Mouse (Mus musculus): Measurements from ENCODE around the gene H2-D1. TPM values are rescaled to one million over a fixed set of nuclear protein-coding genes. Genes with fewer than 3 reads are reported as not detected.
"Not testable (repeated sequence)": the region's sequence is repeated elsewhere in the genome, so short reads cannot be mapped to it uniquely, and the experiment has no call there.

H2-D1 gene
- total RNA-seq, 2 experiments from 2014 or later = 117 to 217 TPM

GRCm38 (mm10) chr17:35295796-35296195 lies 33.3 kb downstream of the H2-D1 start:
- 0 out of 2 replicates have a peak, but pooled peaks have one; percentile 46 for ATAC-seq (replicated peaks; ENCODE audit: low FRiP score, poor library complexity, severe bottlenecking)

- ATAC-seq (replicated peaks; ENCODE audit: low FRiP score, poor library complexity, severe bottlenecking) = not testable (repeated sequence)
These were observed 37.9 kb downstream of the H2-D1 start for GRCm38 (mm10) chr17:35300261-35300945.

GRCm38 (mm10) chr17:35301645-35302258 lies 39.2 kb downstream of the H2-D1 start:
- peak; percentile 85 for ATAC-seq (replicated peaks; ENCODE audit: low FRiP score, poor library complexity, severe bottlenecking)

- no peak for ATAC-seq (replicated peaks; ENCODE audit: low FRiP score, poor library complexity, severe bottlenecking)
These were observed 40.7 kb downstream of the H2-D1 start for GRCm38 (mm10) chr17:35303271-35303670.

- ATAC-seq (replicated peaks; ENCODE audit: low FRiP score, poor library complexity, severe bottlenecking) = no peak
These were observed 41.3 kb downstream of the H2-D1 start for GRCm38 (mm10) chr17:35303756-35304350.

GRCm38 (mm10) chr17:35304478-35304877 lies 41.9 kb downstream of the H2-D1 start:
- no peak for ATAC-seq (replicated peaks; ENCODE audit: low FRiP score, poor library complexity, severe bottlenecking)

GRCm38 (mm10) chr17:35304921-35305320 lies 42.4 kb downstream of the H2-D1 start:
- not testable (repeated sequence) for ATAC-seq (replicated peaks; ENCODE audit: low FRiP score, poor library complexity, severe bottlenecking)

Other genes starting within 250 kb of the H2-D1 start
Only the 30 nearest of the 35 such genes appear.
- gene Ddah2, start 203.7 kb upstream of the H2-D1 start, total RNA-seq (2015; ENCODE audit: low replicate concordance) = 1.0 and 1.7 TPM in 2 replicates
- 2.2 TPM in 1 of 2 replicates, not detected in the other for gene Ddah2, start 203.7 kb upstream of the H2-D1 start, total RNA-seq (2017; ENCODE audit: low replicate concordance)
- gene Ly6g6c, start 197.3 kb upstream of the H2-D1 start, total RNA-seq (2015; ENCODE audit: low replicate concordance) = not detected in 2 replicates
- gene Ly6g6c, start 197.3 kb upstream of the H2-D1 start, total RNA-seq (2017; ENCODE audit: low replicate concordance) = not detected in 2 replicates
- gene Mpig6b, start 196.5 kb upstream of the H2-D1 start, total RNA-seq (2015; ENCODE audit: low replicate concordance) = 0.42 TPM in 1 of 2 replicates, not detected in the other
- not detected in 2 replicates for gene Mpig6b, start 196.5 kb upstream of the H2-D1 start, total RNA-seq (2017; ENCODE audit: low replicate concordance)
- gene Ly6g6e, start 185.8 kb upstream of the H2-D1 start, total RNA-seq (2015; ENCODE audit: low replicate concordance) = not detected in 2 replicates
- not detected in 2 replicates for gene Ly6g6e, start 185.8 kb upstream of the H2-D1 start, total RNA-seq (2017; ENCODE audit: low replicate concordance)
- not detected in 2 replicates for gene Ly6g6d, start 184.7 kb upstream of the H2-D1 start, total RNA-seq (2015; ENCODE audit: low replicate concordance)
- gene Ly6g6d, start 184.7 kb upstream of the H2-D1 start, total RNA-seq (2017; ENCODE audit: low replicate concordance) = 1.4 TPM in 1 of 2 replicates, not detected in the other
- not detected in 2 replicates for gene Ly6g6f, start 177.1 kb upstream of the H2-D1 start, total RNA-seq (2015; ENCODE audit: low replicate concordance)
- gene Ly6g6f, start 177.1 kb upstream of the H2-D1 start, total RNA-seq (2017; ENCODE audit: low replicate concordance) = not detected in 2 replicates
- 28.1 and 36.8 TPM in 2 replicates for gene Abhd16a, start 173.5 kb upstream of the H2-D1 start, total RNA-seq (2015; ENCODE audit: low replicate concordance)
- gene Abhd16a, start 173.5 kb upstream of the H2-D1 start, total RNA-seq (2017; ENCODE audit: low replicate concordance) = 33.3 and 63.0 TPM in 2 replicates
- gene Ly6g5c, start 154.5 kb upstream of the H2-D1 start, total RNA-seq (2015; ENCODE audit: low replicate concordance) = not detected in 2 replicates
- not detected in 2 replicates for gene Ly6g5c, start 154.5 kb upstream of the H2-D1 start, total RNA-seq (2017; ENCODE audit: low replicate concordance)
- 7.7 TPM in 1 of 2 replicates, not detected in the other for gene Ly6g5b, start 147.3 kb upstream of the H2-D1 start, total RNA-seq (2015; ENCODE audit: low replicate concordance)
- gene Ly6g5b, start 147.3 kb upstream of the H2-D1 start, total RNA-seq (2017; ENCODE audit: low replicate concordance) = 0.34 TPM in 1 of 2 replicates, not detected in the other
- gene Gpank1, start 141.3 kb upstream of the H2-D1 start, total RNA-seq (2015; ENCODE audit: low replicate concordance) = 10.9 and 14.8 TPM in 2 replicates
- 15.8 and 20.4 TPM in 2 replicates for gene Gpank1, start 141.3 kb upstream of the H2-D1 start, total RNA-seq (2017; ENCODE audit: low replicate concordance)
- 156 and 181 TPM in 2 replicates for gene Csnk2b, start 140.7 kb upstream of the H2-D1 start, total RNA-seq (2015; ENCODE audit: low replicate concordance)
- 76.5 and 112 TPM in 2 replicates for gene Csnk2b, start 140.7 kb upstream of the H2-D1 start, total RNA-seq (2017; ENCODE audit: low replicate concordance)
- 0.63 and 1.5 TPM in 2 replicates for gene D17H6S53E, start 136.4 kb upstream of the H2-D1 start, total RNA-seq (2015; ENCODE audit: low replicate concordance)
- gene D17H6S53E, start 136.4 kb upstream of the H2-D1 start, total RNA-seq (2017; ENCODE audit: low replicate concordance) = 2.6 and 2.8 TPM in 2 replicates
- gene Apom, start 130.7 kb upstream of the H2-D1 start, total RNA-seq (2015; ENCODE audit: low replicate concordance) = not detected in 2 replicates
- 0.94 TPM in 1 of 2 replicates, not detected in the other for gene Apom, start 130.7 kb upstream of the H2-D1 start, total RNA-seq (2017; ENCODE audit: low replicate concordance)
- gene Bag6, start 127.6 kb upstream of the H2-D1 start, total RNA-seq (2015; ENCODE audit: low replicate concordance) = 23.8 and 47.9 TPM in 2 replicates
- gene Bag6, start 127.6 kb upstream of the H2-D1 start, total RNA-seq (2017; ENCODE audit: low replicate concordance) = 48.1 and 71.4 TPM in 2 replicates
- 70.2 and 111 TPM in 2 replicates for gene Prrc2a, start 97.8 kb upstream of the H2-D1 start, total RNA-seq (2015; ENCODE audit: low replicate concordance)
- gene Prrc2a, start 97.8 kb upstream of the H2-D1 start, total RNA-seq (2017; ENCODE audit: low replicate concordance) = 15.1 and 22.6 TPM in 2 replicates
- 14.4 and 19.8 TPM in 2 replicates for gene Aif1, start 86.7 kb upstream of the H2-D1 start, total RNA-seq (2015; ENCODE audit: low replicate concordance)
- gene Aif1, start 86.7 kb upstream of the H2-D1 start, total RNA-seq (2017; ENCODE audit: low replicate concordance) = 8.7 and 15.8 TPM in 2 replicates
- gene Lst1, start 74.3 kb upstream of the H2-D1 start, total RNA-seq (2015; ENCODE audit: low replicate concordance) = 55.5 and 77.7 TPM in 2 replicates
- gene Lst1, start 74.3 kb upstream of the H2-D1 start, total RNA-seq (2017; ENCODE audit: low replicate concordance) = 32.2 and 57.3 TPM in 2 replicates
- 4.6 TPM in 1 of 2 replicates, not detected in the other for gene Ltb, start 68.3 kb upstream of the H2-D1 start, total RNA-seq (2015; ENCODE audit: low replicate concordance)
- 1.7 and 3.8 TPM in 2 replicates for gene Ltb, start 68.3 kb upstream of the H2-D1 start, total RNA-seq (2017; ENCODE audit: low replicate concordance)
- 10.7 and 19.2 TPM in 2 replicates for gene Tnf, start 60.7 kb upstream of the H2-D1 start, total RNA-seq (2015; ENCODE audit: low replicate concordance)
- gene Tnf, start 60.7 kb upstream of the H2-D1 start, total RNA-seq (2017; ENCODE audit: low replicate concordance) = 2.8 and 8.3 TPM in 2 replicates
- gene Lta, start 57.4 kb upstream of the H2-D1 start, total RNA-seq (2015; ENCODE audit: low replicate concordance) = not detected in 2 replicates
- not detected in 2 replicates for gene Lta, start 57.4 kb upstream of the H2-D1 start, total RNA-seq (2017; ENCODE audit: low replicate concordance)
- not detected in 2 replicates for gene Gm16181, start 41.9 kb upstream of the H2-D1 start, total RNA-seq (2015; ENCODE audit: low replicate concordance)
- gene Gm16181, start 41.9 kb upstream of the H2-D1 start, total RNA-seq (2017; ENCODE audit: low replicate concordance) = not detected in 2 replicates
- gene Atp6v1g2, start 29.1 kb upstream of the H2-D1 start, total RNA-seq (2015; ENCODE audit: low replicate concordance) = 1.0 and 2.7 TPM in 2 replicates
- 3.8 TPM in 1 of 2 replicates, not detected in the other for gene Atp6v1g2, start 29.1 kb upstream of the H2-D1 start, total RNA-seq (2017; ENCODE audit: low replicate concordance)
- gene Nfkbil1, start 26.9 kb upstream of the H2-D1 start, total RNA-seq (2015; ENCODE audit: low replicate concordance) = 0.58 and 1.0 TPM in 2 replicates
- gene Nfkbil1, start 26.9 kb upstream of the H2-D1 start, total RNA-seq (2017; ENCODE audit: low replicate concordance) = 2.2 TPM in 1 of 2 replicates, not detected in the other
- 65.7 and 80.5 TPM in 2 replicates for gene Ddx39b, start 21.0 kb upstream of the H2-D1 start, total RNA-seq (2015; ENCODE audit: low replicate concordance)
- gene Ddx39b, start 21.0 kb upstream of the H2-D1 start, total RNA-seq (2017; ENCODE audit: low replicate concordance) = 48.1 and 50.2 TPM in 2 replicates
- gene H2-Q1, start 57.7 kb downstream of the H2-D1 start, total RNA-seq (2015; ENCODE audit: low replicate concordance) = not detected in 2 replicates
- gene H2-Q1, start 57.7 kb downstream of the H2-D1 start, total RNA-seq (2017; ENCODE audit: low replicate concordance) = not detected in 2 replicates
- gene H2-Q2, start 79.5 kb downstream of the H2-D1 start, total RNA-seq (2015; ENCODE audit: low replicate concordance) = not detected in 2 replicates
- gene H2-Q2, start 79.5 kb downstream of the H2-D1 start, total RNA-seq (2017; ENCODE audit: low replicate concordance) = not detected in 2 replicates
- 3.6 and 5.6 TPM in 2 replicates for gene H2-Q4, start 116.9 kb downstream of the H2-D1 start, total RNA-seq (2015; ENCODE audit: low replicate concordance)
- 8.3 and 8.9 TPM in 2 replicates for gene H2-Q4, start 116.9 kb downstream of the H2-D1 start, total RNA-seq (2017; ENCODE audit: low replicate concordance)
- 5.6 and 8.5 TPM in 2 replicates for gene H2-Q6, start 162.1 kb downstream of the H2-D1 start, total RNA-seq (2015; ENCODE audit: low replicate concordance)
- 5.9 and 7.7 TPM in 2 replicates for gene H2-Q6, start 162.1 kb downstream of the H2-D1 start, total RNA-seq (2017; ENCODE audit: low replicate concordance)
- gene H2-Q7, start 176.4 kb downstream of the H2-D1 start, total RNA-seq (2015; ENCODE audit: low replicate concordance) = 15.3 and 26.3 TPM in 2 replicates
- gene H2-Q7, start 176.4 kb downstream of the H2-D1 start, total RNA-seq (2017; ENCODE audit: low replicate concordance) = 0.77 and 7.4 TPM in 2 replicates
- gene H2-Q10, start 207.4 kb downstream of the H2-D1 start, total RNA-seq (2015; ENCODE audit: low replicate concordance) = 0.84 and 8.3 TPM in 2 replicates
- 1.0 and 2.5 TPM in 2 replicates for gene H2-Q10, start 207.4 kb downstream of the H2-D1 start, total RNA-seq (2017; ENCODE audit: low replicate concordance)